Mouse (Mus musculus) cerebellum, postnatal 4 days (tissue): Measurements from ENCODE around the gene Vcpkmt.
A peak's percentile ranks its signal among the peaks of the same experiment; 100 is the strongest.
"Not testable (repeated sequence)": the region's sequence is repeated elsewhere in the genome, so short reads cannot be mapped to it uniquely, and the experiment has no call there.

Experiments
- DNase-seq, 2 experiments: peaks; one replicate each; pipeline ENCODE4 v3.0.0; 2022; ENCODE audit warnings: low spot score in 2 of 2, mixed read lengths in 1 of 2

Gene Vcpkmt

GRCm38 (mm10) chr12:69582613-69583269 lies at the start of gene Vcpkmt:
Vcpkmt (minus strand) TSS chr12:69583028.
- peak; percentile 67 to 83 for DNase-seq

DNA sequence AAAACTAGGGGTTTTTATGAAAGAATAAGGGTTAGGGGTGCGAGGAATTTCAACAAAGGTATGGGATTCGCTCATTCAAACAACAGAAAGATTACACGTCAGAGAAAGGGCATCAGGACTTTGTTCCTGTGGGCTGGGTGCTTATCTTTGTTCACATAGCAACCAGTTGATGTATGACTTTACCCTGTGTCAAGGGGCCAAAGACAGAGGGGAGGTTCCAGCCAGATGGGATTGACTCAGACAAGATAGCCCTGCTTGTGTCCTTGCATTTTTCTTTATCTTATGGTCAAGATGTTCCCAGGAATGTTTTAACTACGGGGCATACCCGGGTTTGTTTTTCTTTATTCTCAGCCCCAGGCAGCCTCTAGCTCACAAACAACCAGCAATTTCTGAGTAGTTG lies 35.8 kb upstream of the Vcpkmt start:
- not testable (repeated sequence) for DNase-seq

DNA sequence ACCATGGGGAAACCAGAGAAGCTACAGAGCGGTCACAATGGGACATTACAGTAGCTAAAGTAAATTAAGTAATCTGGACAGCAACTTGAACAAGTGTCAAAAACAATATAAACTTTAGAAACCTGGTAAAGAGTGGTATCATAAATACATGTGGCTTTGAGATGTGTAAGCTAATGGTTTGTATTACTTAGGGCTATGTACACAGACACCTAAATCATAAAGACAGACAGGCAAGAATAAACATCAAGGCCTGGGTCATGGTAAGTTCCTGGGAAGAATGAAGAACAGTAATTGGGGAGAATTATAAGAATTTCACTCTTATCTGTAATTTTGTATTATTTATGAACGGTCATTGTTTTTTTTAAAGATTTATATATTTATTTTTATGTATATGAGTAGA lies 21.5 kb upstream of the Vcpkmt start:
- DNase-seq, result no peak

GRCm38 (mm10) chr12:69597446-69597845 lies 14.6 kb upstream of the Vcpkmt start:
- DNase-seq, result no peak

GRCm38 (mm10) chr12:69593130-69593529 lies 10.3 kb upstream of the Vcpkmt start:
- DNase-seq, result no peak

DNA sequence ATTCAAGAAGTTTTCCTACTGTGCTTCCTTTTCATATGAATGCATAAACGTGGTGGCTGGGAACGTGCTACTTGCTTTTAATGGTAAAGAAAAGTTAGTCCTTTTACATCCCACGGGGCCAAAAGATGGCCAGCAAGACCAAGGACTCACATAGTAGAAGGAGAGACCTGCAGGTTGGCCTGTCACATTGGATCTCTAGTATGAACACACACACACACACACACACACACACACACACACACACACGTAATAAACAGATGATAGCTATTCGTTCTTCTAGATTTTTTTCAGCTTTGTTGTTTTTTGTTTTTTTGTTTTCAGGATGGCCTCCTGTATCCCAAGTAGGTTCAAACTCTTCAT lies 422 bp upstream of the Vcpkmt start:
- no peak for DNase-seq

DNA sequence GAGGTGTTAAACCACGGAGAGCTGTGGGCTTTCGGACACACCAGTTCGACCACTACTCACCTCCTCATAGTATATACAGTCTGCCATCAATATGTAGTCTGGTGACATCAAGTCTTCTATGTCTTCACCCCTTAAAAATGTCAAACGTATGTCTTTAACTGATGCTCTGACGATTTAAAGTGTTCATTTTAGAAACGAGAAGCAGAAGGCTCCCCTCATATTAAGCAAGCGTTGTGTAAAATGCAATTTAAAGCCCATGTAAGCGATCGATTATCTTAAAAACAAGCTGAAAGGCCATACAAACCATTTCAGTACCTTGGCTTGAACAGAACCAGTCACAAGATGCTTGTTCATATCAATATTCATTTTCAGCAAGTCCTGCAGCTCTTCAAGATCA lies 614 bp downstream of the Vcpkmt start:
- DNase-seq, result no peak

DNA sequence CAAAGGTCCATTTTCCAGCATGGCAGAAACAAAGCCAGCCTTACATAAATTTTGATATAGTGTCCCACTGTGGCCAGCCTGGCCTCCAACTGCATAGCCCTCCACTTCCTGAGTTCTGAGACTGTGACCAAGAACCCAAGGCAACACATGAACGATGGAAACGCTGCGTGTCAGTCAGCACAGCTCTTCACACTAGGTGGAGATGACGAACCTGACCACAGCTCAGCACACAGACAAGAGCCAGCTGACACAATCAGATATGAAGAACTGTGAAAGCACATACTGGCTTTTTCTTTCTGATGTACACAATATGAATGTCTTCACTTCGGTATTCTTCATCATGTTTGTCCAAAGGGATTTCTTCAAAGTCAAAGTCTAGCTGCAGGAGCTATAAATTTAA lies 3.2 kb downstream of the Vcpkmt start:
- no peak for DNase-seq

GRCm38 (mm10) chr12:69576120-69576627 lies 6.7 kb downstream of the Vcpkmt start:
- DNase-seq, result no peak

DNA sequence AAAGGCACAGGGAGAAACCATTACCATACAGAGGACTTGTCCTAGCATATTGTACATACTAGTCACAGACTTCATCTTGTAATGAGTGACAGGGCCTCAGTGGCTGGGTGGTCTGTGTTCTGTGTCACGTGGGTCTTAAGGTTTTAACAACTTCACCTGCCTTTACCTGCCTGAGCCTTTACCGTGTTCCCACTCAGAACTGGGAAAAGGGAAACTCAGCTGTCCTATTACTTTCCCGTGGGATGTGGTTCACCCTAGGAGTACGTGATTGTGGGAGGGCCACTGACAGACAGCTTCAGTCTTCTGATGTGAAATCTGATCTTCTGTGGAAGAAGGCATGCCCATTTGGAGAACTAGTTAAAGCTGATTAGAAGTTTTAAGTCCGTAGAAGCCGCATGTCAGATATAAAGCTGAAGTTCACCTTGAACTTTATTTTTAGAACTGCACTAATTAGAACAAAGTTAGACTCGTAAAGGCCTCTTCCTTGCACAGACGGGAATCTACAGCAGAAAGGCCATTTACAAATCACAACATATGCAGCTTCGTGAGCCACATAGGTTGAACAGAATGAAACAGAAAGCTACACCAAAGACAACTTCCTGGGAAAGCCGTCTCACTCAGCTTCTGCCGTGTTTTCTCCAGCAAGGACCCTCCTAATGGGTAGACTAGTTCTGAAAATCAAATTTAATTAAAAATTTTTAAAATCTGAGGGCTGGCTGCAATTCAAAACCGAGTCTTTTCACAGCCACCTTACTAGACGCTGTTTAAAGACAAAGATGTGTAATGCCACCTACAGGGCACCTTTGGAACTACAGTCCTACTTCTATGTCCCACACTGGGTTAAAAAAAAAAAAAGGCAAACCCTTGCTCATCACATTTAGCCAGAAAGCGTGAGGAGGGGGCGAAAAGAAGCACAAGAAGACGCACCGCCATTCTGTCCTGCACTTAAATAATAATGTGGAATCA lies 8.6 kb downstream of the Vcpkmt start:
- DNase-seq, result peak; percentile 61 to 82

GRCm38 (mm10) chr12:69573271-69573670 lies 9.6 kb downstream of the Vcpkmt start:
- DNase-seq, result no peak

DNA sequence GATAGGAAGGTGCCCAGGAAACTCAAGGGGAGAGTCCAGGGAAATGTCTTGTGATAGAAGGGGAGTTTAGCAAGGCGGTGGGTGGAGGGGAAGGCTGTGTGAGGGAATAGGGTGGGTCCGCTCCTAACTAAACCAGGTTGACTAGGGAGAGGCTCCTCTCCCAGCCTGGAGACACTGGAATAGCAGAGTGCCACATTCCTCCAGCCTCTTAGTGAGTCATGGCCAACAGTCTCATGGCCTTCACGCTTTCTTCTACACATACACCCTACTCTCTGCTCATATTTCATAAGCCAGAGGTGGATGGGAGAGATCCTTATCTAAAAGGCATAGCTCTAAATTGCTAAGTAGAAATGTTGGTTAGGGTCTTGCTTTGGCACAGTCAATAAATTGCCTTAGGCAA lies 12.9 kb downstream of the Vcpkmt start:
- no peak for DNase-seq

- no peak for DNase-seq
Measured at GRCm38 (mm10) chr12:69568266-69568665, 14.6 kb downstream of the Vcpkmt start.

DNA sequence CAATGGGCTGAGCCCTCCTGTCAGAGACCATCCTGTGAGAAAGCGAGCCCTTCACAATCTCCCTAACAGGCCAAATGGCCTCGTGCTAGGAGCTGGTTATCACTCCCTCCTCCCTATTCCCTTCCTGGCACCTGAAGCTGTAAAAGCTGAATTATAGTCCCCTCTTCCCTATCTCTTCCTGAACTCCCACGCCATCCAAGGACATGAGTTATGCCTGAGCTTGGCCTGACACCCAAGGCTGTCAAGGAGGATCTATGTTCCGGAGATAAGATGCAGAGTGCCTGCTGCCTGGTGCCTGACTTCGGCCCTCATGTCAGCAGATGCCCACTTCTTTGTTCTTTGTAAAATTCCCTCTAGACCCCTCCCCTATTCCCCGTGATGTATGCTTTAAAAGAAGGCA lies 21.8 kb downstream of the Vcpkmt start:
- not testable (repeated sequence) for DNase-seq

DNA sequence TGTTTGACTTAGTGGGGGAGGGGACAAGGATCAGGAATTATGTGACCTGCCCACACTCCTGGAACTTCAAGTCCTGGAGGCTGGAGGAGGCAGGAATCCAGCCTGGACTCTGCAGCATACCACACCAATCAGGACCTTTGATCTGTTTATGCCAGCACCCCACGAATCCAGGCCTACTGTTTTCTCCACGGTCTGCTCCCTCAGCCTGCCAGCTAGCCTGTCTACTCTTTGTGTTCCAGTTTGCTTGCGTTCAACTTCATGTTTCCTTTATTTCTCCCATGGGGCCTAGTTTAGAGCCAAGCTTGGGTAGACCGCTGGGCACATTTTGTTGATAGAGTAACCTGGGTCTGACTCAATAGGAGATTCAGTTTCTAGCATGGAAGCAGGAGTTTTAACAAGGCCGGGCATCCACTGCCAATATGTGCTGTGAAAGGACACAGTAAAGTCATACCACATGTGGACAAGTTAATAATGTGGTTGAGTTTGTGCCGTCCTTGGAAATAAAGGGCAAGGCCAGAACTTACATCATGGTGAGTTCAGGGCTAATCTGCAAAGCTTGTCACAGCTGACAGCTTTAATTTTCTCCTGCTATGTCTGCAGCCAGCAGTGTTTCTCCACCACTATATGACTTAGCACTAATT lies 26.5 kb downstream of the Vcpkmt start:
- DNase-seq, result no peak

- no peak for DNase-seq
Measured at GRCm38 (mm10) chr12:69545456-69546178, 37.2 kb downstream of the Vcpkmt start.

- DNase-seq, result no peak
Measured at GRCm38 (mm10) chr12:69544994-69545393, 37.8 kb downstream of the Vcpkmt start.

DNA sequence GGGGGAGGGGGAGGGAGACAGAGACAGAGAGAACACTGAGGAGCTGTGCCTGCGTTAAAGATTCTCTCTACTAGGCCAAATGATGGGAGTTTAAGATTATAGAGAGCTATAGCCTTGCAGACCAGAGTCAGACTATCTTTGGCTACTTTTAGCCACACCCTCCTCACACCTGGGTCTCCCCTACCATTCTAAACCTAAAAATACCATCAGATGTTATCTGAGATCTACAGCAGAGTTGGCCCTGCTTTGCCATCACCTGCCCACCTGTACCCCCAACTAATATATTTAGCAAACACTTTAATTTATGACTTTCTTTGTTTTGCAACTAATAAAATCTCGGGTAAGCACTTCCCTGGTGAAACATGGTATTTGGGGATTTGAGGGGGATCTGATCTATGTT lies 38.3 kb downstream of the Vcpkmt start:
- DNase-seq, result no peak

DNA sequence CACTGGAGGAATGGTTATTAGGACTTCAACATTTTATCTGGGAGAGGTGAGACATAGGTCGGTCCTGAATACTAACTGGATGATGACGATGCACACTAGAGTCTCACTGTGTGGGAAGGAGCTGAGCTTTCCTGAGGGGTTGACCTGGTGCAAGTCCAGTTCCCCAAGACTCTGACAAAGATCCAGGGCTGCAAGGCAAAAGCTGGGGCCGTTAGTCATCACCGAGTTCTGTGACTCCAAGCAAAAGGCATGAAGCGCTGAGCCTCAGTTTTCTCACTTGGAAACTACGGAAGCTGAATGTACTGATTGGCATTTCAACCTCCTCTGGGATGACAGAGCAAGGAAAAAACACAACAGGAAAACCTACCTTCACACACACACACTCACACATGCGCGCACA lies 40.5 kb downstream of the Vcpkmt start:
- no peak for DNase-seq

DNA sequence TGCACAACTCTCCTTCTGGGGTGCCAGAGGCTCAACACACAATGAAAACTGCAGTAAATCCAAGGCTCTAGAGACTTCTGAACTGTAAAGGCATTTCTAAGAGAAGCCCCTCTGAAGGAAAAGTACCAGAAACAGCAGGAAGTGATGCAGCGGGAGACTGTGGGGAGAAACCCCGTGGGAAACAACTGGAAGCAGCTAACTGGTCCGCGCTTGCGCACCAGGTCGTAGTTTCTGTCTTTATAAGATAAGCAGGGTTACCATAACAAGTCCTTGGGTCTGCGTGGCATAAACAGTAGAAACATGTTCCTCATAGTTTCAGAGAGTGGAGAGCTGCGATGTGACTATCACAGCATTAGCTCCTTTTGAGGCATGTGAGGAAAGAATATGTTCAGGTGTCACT lies 41.2 kb downstream of the Vcpkmt start:
- no peak for DNase-seq

DNA sequence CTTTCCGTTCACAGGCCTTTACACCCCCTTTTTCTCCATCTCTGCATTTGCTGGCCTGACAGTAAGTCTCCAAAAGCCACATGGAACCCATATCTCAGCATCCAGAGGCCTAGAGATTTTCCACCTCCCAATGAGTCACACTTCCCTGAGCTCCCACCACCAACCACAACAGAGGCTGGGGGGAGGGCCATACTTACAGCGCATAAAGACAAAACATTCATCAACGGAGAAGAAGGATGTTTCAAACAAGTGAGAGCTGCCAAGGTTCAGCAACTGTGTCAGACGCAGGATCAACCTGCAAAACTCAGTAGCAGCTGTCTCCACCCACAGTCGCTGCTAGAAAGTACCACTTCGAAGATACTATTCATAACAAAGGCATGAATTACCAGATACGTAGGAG lies 43.5 kb downstream of the Vcpkmt start:
- no peak for DNase-seq
